Mouse (Mus musculus) liver, postnatal 0 days (tissue): ENCODE measurements around the gene Frem3.

Source experiments
- CTCF ChIP-seq: sonication (generic); IDR thresholded peaks from 2 replicates; pipeline ENCODE4 v1.5.1; 2016; ENCODE audit warnings: antibody characterized with exemption, low read depth
- EP300 ChIP-seq: IDR thresholded peaks from 2 replicates; pipeline ENCODE4 v1.6.1; 2016; ENCODE audit warnings: antibody characterized with exemption, low read depth, mild to moderate bottlenecking

DNA sequence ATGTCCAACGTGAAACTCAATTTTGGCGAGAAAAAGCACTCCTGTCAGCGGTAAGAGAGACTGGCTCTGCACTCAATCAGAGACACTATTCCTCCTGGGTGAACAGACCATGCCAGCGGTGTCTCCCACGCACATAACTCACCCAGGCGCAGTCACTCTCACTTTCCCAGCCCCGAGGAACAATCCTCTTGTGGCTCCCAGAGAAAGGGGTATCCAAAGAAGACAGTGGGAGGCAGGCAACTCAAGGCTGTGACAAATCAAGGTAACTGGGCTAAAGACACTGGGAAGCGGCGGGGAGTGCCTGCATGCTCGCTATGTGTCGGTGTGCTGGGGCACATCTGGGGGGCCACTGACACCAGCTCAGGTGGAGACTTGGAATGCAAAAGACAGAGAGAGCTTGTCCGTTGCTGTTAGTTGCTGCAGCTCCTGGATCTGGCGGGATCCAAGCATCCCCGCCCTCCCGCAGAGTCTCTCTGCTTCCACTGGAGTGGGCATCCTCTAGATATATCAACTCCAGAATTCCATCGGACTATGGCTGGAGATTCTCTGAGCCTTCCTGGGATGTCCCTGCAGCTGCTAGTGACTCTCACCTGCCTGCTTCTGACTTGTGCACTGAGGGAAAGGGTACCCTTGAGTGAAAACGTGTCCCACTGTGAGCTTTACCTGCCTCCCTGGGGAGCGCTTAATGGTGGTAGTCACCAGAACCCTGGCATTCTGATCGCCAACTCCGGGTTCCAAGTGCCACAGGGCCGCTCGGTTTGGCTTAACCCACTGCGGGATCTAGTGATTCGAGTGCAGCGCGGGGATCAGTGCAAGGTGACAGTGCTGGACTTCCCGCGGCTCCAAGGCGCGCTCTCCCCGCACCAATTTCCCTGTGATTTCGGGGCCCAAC is at the start of gene Frem3:
- TF ChIP-seq CTCF (no peak), EP300 (no peak)
